Mouse (Mus musculus) thymus, adult 2 months (tissue): Measurements from ENCODE around the gene Prmt6.

Experiments used
- CTCF ChIP-seq: fragments of 200-500 bp; IDR thresholded peaks from 2 replicates; pipeline ENCODE4 v1.5.1; 2012; ENCODE audit warnings: mild to moderate bottlenecking, control low read depth, low read length, moderate library complexity, borderline replicate concordance; ENCODE audit not compliant: control insufficient read depth, poor library complexity, insufficient read depth; ENCODE audit errors: extremely low read depth
- POLR2A ChIP-seq: fragments of 200-500 bp; IDR thresholded peaks from 2 replicates; pipeline ENCODE4 v1.6.1; 2012; ENCODE audit warnings: mild to moderate bottlenecking, low read length, control low read depth, moderate library complexity; ENCODE audit not compliant: control insufficient read depth, poor library complexity, insufficient read depth; ENCODE audit errors: extremely low read depth

DNA sequence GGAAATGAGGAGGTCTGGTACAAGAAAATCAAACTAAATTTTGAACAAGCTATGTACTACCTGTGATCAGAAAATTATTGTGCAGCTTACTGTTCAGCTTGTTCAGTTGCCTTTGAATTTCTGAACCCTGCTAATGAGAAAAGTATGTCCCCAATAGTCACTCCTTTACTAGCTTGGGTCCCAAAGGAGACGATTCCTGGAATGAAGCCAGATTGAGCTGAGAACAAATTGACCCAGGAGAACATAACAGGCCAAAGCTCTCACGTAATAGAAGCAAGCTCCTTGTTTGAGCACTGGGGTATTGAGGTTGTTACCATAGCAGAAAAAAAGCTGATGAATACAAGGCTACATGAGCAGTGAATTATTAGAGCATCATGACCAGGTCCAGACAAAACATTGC is 17.0 kb upstream of the Prmt6 start:
- TF ChIP-seq CTCF (no peak), POLR2A (no peak)
